ENCODE assay signal across 15 mouse cellular contexts in the genomic region with DNA sequence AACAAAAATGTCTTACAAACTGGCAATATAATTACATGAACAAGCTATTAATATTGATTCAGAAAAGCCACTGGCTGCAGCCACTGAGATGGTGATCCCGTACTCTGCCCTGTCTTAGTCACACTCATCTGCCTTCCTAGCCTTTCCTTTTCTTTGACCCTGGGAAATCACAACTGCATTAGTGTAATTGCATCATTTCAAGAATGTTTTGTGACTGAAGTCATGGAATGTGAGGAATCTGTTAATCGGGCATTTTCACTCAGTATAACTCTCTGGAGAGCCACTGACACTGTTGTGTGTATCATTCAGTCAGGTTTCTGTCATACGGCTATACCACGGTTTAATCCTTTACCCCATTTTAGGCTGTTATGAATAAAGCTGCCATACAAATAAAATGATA.
"Had no signal": no experiment of that assay in that cellular context is flagged by ENCODE, and none has a peak within 500 bp of the region (broad histone marks: within the 10 kb centered on the region; RNA-seq: fewer than 3 reads in every experiment).

No protein-coding gene starts in this region.

- H3K9ac ChIP-seq: lung, embryonic 14.5 days; midbrain, embryonic 12.5 days; neural tube, embryonic 12.5 days; stomach, embryonic 15.5 days had no signal

- H3K9me3 ChIP-seq: midbrain, embryonic 10.5 days; midbrain, embryonic 12.5 days; neural tube, embryonic 12.5 days; stomach, embryonic 15.5 days had no signal

- H3K27ac ChIP-seq: midbrain, embryonic 10.5 days; midbrain, embryonic 12.5 days; neural tube, embryonic 12.5 days; stomach, embryonic 15.5 days; stomach, postnatal 0 days had no signal

- H3K27me3 ChIP-seq: midbrain, embryonic 12.5 days; neural tube, embryonic 12.5 days; stomach, embryonic 15.5 days had no signal

- ATAC-seq: midbrain, embryonic 16.5 days had no signal

- H3K4me3 ChIP-seq: midbrain, embryonic 10.5 days; midbrain, embryonic 12.5 days; neural tube, embryonic 12.5 days; stomach, embryonic 15.5 days had no signal

- H3K4me2 ChIP-seq: lung, embryonic 14.5 days; midbrain, embryonic 12.5 days; neural tube, embryonic 12.5 days; stomach, embryonic 15.5 days had no signal

- H3K4me1 ChIP-seq: midbrain, embryonic 10.5 days; midbrain, embryonic 12.5 days; neural tube, embryonic 12.5 days; stomach, embryonic 15.5 days had no signal

- DNase-seq: lung, adult 18-20 months; lung, embryonic 14.5 days; lung, postnatal 10 days; lung, postnatal 4 days; midbrain, embryonic 14.5 days; right cerebral cortex, postnatal 14 days; thymus, adult 2 months; thymus, postnatal 25 days; thymus, postnatal 4 days had no signal

- H3K36me3 ChIP-seq: midbrain, embryonic 10.5 days; midbrain, embryonic 12.5 days; neural tube, embryonic 12.5 days; stomach, embryonic 15.5 days had no signal
